Mouse (Mus musculus) Patski (cell line): ENCODE measurements at regions not wholly inside any gene's neighbourhood (a gene's known extent, or its start where the extent isn't known, plus 50 kb on each side); places are given as distances from the start of the nearest gene placed in this dataset.

Experiments
- ATAC-seq: fragments of 100-300 bp; one replicate; pipeline ENCODE4 v1.8.0; 2021
- CTCF ChIA-PET: fragments of 350-600 bp; sonication (Branson Sonifier 250); formaldehyde crosslinking; loops from one replicate; lab custom pipeline; 2022; ENCODE audit warnings: inconsistent platforms; lab: Charles Lee
- POLR2A ChIA-PET: fragments of 350-600 bp; sonication (Branson Sonifier 250); formaldehyde crosslinking; loops from one replicate; lab custom pipeline; 2022; ENCODE audit warnings: antibody characterized with exemption, inconsistent platforms; lab: Charles Lee
- DNase-seq: peaks from one replicate; pipeline ENCODE4 v3.0.0-alpha.2; 2011; ENCODE audit warnings: low read depth, low spot score
- H3K27me3 ChIP-seq: fragments of 371-371 bp; one replicate; pipeline ENCODE4 v1.5.1; 2021
- CTCF ChIP-seq: fragments of 100-300 bp; IDR thresholded peaks from one replicate; pipeline ENCODE4 v1.5.1; 2021
- in situ Hi-C: fragments of 300-500 bp; cut with MboI; formaldehyde crosslinking; loops from 3 replicates; pipeline ENCODE4 v1.11.1; 2018; ENCODE audit warnings: low pct_unique_long_range_greater_than_20kb, mixed read lengths

DNA sequence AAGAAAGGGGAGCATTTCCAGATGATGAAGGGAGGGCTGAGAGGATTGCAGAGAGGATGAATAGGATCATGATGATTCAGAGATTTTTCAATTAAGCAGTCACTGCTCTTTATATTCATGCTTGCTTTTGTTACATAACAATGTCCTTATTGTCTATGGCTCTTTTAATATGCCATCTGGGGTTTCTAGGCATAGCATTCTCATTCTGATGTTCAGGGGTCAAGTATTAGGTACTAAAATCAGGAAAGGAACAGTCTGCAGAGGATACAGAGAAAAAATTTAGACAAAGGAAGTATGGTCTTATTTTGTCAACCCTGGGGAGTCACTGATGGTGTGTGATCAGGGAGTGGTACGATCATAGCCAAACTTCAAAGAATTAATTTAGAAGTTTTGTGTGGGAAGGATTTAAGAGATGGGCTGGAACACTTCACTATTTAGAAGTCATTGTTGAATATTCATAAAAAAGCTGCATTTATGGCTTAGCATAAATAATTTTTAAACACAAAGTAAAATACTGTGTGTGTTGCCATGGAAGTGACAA is 176.6 kb upstream of the Vstm2a start:
- no peaks in the 10 kb centered on the region for H3K27me3 ChIP-seq
- DNase-seq (no peak), ATAC-seq (no peak)
- in situ Hi-C loops, result no loop called here
- POLR2A ChIA-PET, result no interaction called here
- no peak for TF ChIP-seq CTCF
- CTCF ChIA-PET, result no interaction called here

DNA sequence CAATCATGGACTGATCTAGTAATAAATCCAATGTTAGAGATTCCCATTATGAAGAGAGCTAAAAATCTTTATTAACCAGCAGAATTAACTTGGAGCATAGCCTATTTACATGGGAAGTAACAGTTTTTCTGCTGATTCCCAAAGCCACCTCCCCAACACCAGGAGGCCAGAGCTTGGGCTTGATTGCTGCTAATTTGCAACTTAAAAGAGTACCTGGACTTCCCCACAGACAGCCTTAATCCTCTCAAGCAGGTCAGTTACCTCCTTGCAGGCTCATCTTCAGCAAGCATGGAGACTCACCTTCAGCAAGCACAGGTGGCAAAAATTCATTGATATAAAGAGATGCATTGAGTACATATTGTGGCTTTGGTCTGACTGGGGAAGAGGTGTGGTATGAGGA is 143.7 kb upstream of the Vstm2a start:
- in situ Hi-C loops, result no loop called here
- H3K27me3 ChIP-seq, result peaks cover 3% of the 10 kb centered on the region
- TF ChIP-seq CTCF, result no peak
- ChIA-PET CTCF (interaction anchor here (1.2 kb wide), 1 partner anchor 17 kb away, joined by 3 read pairs; no protein-coding TSS in a partner anchor), POLR2A (no interaction called here)
- ATAC-seq (no peak), DNase-seq (no peak)
